Mouse (Mus musculus): ENCODE measurements around the gene Wars2.

- TF ChIP-seq CTCF (IDR thresholded peaks at IDR 0.05; ENCODE audit: low read depth, low read length) (no peak), POLR2A (IDR thresholded peaks at IDR 0.05; ENCODE audit: borderline replicate concordance, low read depth, low read length) (no peak)
Measured at GRCm38 (mm10) chr3:99255411-99256365, 114.8 kb downstream of the Wars2 start.
